In the genomic region with DNA sequence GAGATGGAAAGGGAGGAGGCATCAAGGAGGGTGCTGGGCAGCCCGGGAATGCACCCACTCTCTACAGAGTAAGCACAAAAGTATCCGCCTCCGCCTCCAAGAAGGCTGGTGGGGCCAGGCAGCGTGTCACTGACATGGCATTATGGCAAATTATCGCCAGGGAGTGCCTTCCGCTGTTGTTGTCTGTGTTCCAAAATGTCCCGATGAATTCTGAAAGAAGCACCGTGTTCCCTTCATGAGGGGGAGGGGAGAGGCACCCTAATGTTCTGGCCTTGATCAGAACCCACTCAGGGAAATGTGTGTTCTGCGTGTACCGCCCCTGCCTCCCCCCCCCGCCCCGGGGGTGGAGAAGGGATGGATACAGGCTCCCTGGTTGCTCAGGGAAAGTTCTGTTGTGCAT, we compare ENCODE assay signal across 29 mouse cellular contexts. TPM values are rescaled to one million over a fixed set of nuclear protein-coding genes. Genes with fewer than 3 reads are reported as not detected.
A peak's percentile ranks its signal among the peaks of the same experiment; 100 is the strongest.
DNase-seq lines count a peak whose midpoint lies in the region; ATAC-seq and TF ChIP-seq lines count a peak whose summit lies in the region.
"Had no signal": no experiment of that assay in that cellular context is flagged by ENCODE, and none has a peak within 500 bp of the region (broad histone marks: within the 10 kb centered on the region; RNA-seq: fewer than 3 reads in every experiment).

No protein-coding gene starts in this region.

- H3K4me1 ChIP-seq in stomach, postnatal 0 days (replicated peaks; ENCODE audit: control insufficient read depth, insufficient read depth) = no peaks in the 10 kb centered on the region

- H3K4me2 ChIP-seq in stomach, postnatal 0 days (replicated peaks; ENCODE audit: low read depth) = no peak overlapping the region
- H3K4me2 ChIP-seq: forebrain, embryonic 13.5 days; hindbrain, embryonic 13.5 days; limb, embryonic 15.5 days; lung, embryonic 14.5 days had no signal

- DNase-seq in cerebellum, adult 11-12 months = peak; percentile 37
- no peak for DNase-seq in cerebellum, adult 11 months
- peak; percentile 67 for DNase-seq in layer of hippocampus, adult 11-12 months (ENCODE audit: low spot score)
- no peak for DNase-seq in layer of hippocampus, adult 8-10 months (ENCODE audit: low spot score in 2 of 2)
- peak; percentile 39 to 55 for DNase-seq in left cerebral cortex, postnatal 25 days (ENCODE audit: low spot score in 2 of 2)
- no peak for DNase-seq in left cerebral cortex, adult 18-20 months (ENCODE audit: low spot score in 2 of 2)
- DNase-seq in stomach, postnatal 0 days (ENCODE audit: low spot score) = no peak
- DNase-seq: adrenal gland, adult 2 months; adrenal gland, postnatal 36 days; cerebellum, adult 9-10 months; cerebellum, postnatal 36 days; gastrocnemius, postnatal 25 days; heart, postnatal 36 days; kidney, adult 8-10 months; kidney, postnatal 4 days; lung, embryonic 14.5 days; lung, postnatal 14 days; midbrain, embryonic 14.5 days; thymus, postnatal 4 days had no signal

- H3K9ac ChIP-seq in stomach, postnatal 0 days (ENCODE audit: low read length) = no peak overlapping the region
- H3K9ac ChIP-seq: forebrain, embryonic 13.5 days; hindbrain, embryonic 13.5 days; limb, embryonic 15.5 days; liver, embryonic 14.5 days; lung, embryonic 14.5 days had no signal

- no peaks in the 10 kb centered on the region for H3K27me3 ChIP-seq in stomach, postnatal 0 days (ENCODE audit: control insufficient read depth, insufficient read depth, low read length)
- H3K27me3 ChIP-seq: CH12.LX; forebrain, embryonic 13.5 days had no signal

- 0 out of 2 replicates have a peak, but pooled peaks have one; percentile 29 for ATAC-seq in stomach, postnatal 0 days (ENCODE audit: low FRiP score, low TSS enrichment)
- ATAC-seq: activated CD4-positive, CD25-positive, alpha-beta regulatory T cell, adult 4 months; forebrain, embryonic 13.5 days; intestine, embryonic 16.5 days had no signal

- H3K27ac ChIP-seq in stomach, postnatal 0 days (replicated peaks) = no peak overlapping the region
- H3K27ac ChIP-seq: forebrain, embryonic 13.5 days; hindbrain, embryonic 13.5 days; kidney, postnatal 0 days; limb, embryonic 10.5 days; limb, embryonic 15.5 days; liver, embryonic 14.5 days had no signal

- TF ChIP-seq EP300 in stomach, postnatal 0 days (optimal IDR thresholded peaks at IDR 0.05) = no peak

- no peak overlapping the region for H3K4me3 ChIP-seq in stomach, postnatal 0 days (ENCODE audit: low read depth, low read length)
- H3K4me3 ChIP-seq: forebrain, embryonic 13.5 days; hindbrain, embryonic 13.5 days; limb, embryonic 10.5 days; limb, embryonic 15.5 days had no signal

- TF ChIP-seq CTCF in stomach, postnatal 0 days (IDR thresholded peaks at IDR 0.05; ENCODE audit: low read depth) = no peak

- H3K36me3 ChIP-seq in stomach, postnatal 0 days (ENCODE audit: control insufficient read depth, insufficient read depth, low read length) = no peaks in the 10 kb centered on the region
- H3K36me3 ChIP-seq: limb, embryonic 10.5 days; limb, embryonic 15.5 days had no signal

- no peaks in the 10 kb centered on the region for H3K9me3 ChIP-seq in stomach, postnatal 0 days (ENCODE audit: control insufficient read depth, low read length)
- H3K9me3 ChIP-seq: hindbrain, embryonic 13.5 days; limb, embryonic 10.5 days; limb, embryonic 15.5 days had no signal

- WGBS in stomach, postnatal 0 days = 53% methylated on average over 12 of the region's 12 CpGs

- intact Hi-C loops in left cerebral cortex, postnatal 25 days (cut with DNase I) = no loop called here

RNA-seq across cellular contexts. Expression of gene Sez6l, which starts 41.1 kb away (rescaled TPM):
- total RNA-seq in layer of hippocampus, adult 8-10 months (2022) = 100 to 1,000 TPM; 193 to 229 (median 215) TPM
- 100 to 1,000 TPM; 153 to 166 TPM for total RNA-seq in left cerebral cortex, postnatal 25 days (2021)
- total RNA-seq in left cerebral cortex, adult 18-20 months (2021) = 100 to 1,000 TPM; 141 to 148 TPM
- 0.42 and 0.47 TPM in 2 replicates for polyA plus RNA-seq in stomach, postnatal 0 days (2015; fragmentation: Nextera tagmentation; extraction: Ambion mirVana)
- total RNA-seq: CH12.LX; gastrocnemius, postnatal 25 days had no signal
- polyA plus RNA-seq: activated CD4-positive, CD25-positive, alpha-beta regulatory T cell, adult 4 months; C2C12 had no signal

Comparison
In these comparisons a context has a peak if more than half of its experiments do, and no peak if none do; other contexts are left out.
1. DNase-seq: peak in cerebellum, adult 11-12 months (single experiment), layer of hippocampus, adult 11-12 months (single experiment) and left cerebral cortex, postnatal 25 days (2 of 2); none in cerebellum, adult 11 months (single experiment), layer of hippocampus, adult 8-10 months (0 of 2), left cerebral cortex, adult 18-20 months (0 of 2) and stomach, postnatal 0 days (single experiment).